Mouse (Mus musculus) NIH3T3 (cell line): ENCODE data around the gene Card14.
"Not testable (repeated sequence)": the region's sequence is repeated elsewhere in the genome, so short reads cannot be mapped to it uniquely, and the experiment has no call there.

Experiments
- DNase-seq: peaks from one replicate; pipeline ENCODE4 v3.0.0-alpha.2; 2012; ENCODE audit warnings: low read depth

Card14 gene

DNA sequence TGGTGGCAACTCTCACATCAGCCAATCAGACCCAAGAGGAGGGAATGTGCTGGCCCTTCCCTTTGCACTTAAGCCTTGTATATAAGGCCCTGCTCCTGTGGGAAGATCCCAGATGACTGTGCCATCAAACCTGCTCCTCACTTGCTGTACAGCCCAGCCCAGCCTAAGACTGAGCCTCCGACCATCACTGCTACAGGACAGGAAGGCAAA, at the start of gene Card14:
Card14 (plus strand) TSS at position 111 of the 210 bp plus-strand sequence.
- DNase-seq: no peak

DNA sequence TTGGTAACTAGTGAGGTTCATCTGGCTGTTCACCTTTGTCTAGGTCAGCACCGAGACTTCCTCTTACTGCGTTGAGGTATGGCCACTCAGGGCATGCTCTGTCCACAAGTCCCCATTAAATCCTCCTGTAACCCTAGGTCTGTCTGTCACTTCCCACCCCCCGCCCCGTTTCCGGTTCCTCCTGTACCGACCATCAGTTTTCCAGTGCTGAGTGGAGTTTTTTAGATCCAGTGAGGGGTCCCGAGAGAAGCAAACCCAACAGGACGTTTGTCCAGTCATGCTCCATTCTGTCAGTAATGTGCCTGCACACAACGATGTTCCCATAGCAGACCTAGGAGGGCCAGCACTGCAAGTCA, 49.4 kb upstream of the Card14 start:
- DNase-seq: no peak

DNA sequence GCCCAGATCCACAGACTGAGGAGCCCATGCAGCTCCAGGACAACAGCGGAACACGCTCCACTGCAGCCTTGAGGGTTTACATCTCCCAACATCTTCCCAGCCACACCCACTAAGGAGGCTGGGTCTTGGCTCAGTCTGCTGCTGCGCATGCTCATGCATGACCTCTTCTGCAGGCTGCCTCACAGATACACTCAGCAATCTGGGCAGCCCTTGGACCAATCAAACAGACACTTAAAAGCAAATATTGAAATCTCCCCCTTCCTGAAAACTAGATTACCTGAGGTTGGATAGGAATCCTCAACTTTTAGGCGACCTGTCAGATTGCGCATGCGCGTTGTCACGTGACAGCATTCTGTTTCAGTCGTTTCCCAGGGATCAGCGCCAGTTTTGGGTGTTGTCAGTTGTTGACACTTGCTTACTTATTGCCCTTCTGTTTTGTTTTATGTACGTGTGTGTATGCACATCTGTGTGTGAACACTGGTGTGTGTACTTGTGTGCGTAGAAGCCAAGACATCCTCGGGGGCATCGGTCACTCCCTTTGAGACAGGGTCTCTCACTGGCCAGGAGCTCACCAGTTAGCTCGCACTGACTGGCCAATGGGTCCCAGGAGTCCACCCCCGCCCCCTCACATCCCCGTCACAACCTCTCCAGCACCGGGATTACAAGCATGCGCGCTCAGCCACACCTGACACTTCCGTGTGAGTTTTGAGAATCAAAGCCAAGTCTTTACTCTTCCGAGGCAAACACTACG, 48.8 kb upstream of the Card14 start:
- DNase-seq: peak; percentile 22

DNA sequence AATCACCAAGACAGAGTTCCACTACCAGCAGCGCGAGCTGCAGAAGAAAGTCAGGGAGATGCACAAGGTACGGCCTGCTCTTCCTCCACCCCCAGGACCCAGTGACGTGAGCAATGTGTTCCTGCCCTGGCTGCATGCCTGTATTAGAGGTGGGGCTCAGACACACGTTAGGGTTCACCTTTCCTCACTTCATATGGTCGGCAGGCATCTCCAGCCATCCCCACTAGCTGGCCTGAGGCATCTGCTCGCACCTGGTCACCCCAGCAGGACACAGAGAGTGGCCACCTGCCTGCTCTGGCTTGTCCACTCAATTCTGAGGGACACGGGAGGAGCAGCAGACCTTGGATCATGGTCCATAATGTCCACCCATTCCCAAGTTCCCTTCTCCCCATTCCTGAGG, 47.6 kb upstream of the Card14 start:
- no peak for DNase-seq

DNA sequence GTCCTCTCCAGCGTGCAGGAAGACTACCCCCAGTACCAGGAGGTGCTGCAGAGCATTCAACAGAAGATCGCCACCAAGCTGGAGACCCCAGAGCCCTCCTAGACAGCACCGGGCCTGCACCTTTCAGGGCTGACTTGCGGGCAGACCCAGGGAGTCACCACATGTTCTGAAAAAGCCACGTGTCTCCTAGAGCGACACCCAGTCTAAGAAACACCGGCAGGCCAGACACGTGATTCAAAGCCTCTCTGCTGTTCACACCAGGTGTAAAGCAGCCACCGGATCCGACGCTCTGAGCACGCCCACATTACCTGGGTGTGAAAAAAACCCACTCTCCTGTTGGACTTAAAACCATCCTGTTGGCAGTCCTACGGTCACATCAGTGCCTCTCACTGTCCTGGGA, 43.2 kb upstream of the Card14 start:
- DNase-seq: no peak

DNA sequence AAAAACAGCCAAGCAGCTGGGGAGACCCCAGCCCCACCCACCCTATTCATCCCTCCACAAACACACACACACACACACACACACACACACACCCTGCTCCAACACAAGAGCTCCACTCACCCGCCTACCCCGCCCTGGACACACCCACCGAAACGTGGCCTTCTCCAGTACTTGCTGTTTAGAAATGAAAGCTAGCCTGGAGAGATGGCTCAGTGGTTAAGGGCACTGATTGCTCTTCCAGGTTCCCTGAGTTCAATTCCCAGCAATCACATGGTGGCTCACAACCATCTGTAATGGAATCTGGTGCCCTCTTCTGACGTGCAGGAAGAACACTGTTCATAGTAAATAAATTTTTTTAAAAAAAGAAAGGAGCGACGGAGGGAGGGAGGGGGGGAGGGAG, 41.8 kb upstream of the Card14 start:
- DNase-seq: peak; percentile 11

DNA sequence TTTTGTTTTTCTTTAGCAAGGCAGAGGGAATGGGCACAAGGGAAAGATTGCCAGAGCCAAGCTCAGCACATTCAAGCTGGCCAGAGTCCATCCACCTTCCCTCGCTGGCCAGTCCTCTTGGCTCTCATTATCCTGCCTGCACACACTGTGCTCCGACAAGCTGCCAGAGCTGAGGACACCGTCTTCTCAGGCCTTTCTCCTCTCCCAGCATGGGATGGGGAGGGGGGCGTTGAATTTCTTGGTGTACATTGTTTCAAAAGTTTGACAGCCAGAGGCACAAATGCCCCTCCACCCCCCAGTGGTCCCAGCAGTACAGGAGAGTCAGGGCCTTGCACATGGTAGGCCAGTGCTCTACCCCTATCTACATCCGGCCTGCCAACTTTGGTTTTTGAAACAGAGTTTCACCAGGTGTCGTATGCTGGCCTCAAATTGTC, 40.3 kb upstream of the Card14 start:
- peak; percentile 51 for DNase-seq

DNA sequence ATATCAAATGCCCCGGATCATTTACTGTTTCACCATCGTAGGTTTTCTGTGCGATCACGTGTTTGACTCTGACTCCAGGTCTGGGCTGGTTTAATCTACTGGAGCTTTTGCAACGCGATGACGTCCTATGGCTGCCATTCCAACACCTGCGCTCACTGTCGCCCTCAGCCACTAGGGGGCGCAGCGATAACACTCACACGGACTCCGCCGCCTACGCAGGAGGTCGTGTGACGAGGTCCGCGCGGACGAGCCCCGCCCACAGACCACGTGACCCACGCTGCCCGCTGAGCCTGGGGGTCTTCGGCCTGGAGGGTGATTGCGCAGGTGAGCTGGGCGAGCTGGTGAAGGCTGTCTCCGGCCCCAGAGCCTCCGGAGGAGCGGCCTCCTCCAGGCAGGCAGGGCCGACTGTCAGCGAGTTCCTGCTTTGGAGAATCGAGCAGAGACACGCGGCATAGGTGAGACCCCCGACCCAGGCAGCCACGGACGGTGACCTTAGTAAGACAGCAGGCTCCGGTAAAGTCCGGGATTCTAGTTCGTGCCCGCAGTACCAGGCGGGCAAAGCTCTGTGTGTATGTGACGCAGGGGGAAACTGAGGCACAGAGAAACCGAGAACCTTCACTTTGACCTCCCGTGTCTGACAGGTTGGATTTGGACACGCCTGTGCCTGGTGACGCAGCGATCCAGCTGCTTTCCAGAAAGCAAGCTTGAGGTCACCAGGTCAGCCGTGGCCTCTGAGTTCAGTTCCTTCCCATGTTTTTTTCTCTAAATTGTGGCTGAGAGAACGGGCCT, 39.6 kb upstream of the Card14 start, which contains the start of gene Gaa:
Gaa (plus strand) TSS at position 120 of the 789 bp plus-strand sequence.
- DNase-seq: peak; percentile 99

DNA sequence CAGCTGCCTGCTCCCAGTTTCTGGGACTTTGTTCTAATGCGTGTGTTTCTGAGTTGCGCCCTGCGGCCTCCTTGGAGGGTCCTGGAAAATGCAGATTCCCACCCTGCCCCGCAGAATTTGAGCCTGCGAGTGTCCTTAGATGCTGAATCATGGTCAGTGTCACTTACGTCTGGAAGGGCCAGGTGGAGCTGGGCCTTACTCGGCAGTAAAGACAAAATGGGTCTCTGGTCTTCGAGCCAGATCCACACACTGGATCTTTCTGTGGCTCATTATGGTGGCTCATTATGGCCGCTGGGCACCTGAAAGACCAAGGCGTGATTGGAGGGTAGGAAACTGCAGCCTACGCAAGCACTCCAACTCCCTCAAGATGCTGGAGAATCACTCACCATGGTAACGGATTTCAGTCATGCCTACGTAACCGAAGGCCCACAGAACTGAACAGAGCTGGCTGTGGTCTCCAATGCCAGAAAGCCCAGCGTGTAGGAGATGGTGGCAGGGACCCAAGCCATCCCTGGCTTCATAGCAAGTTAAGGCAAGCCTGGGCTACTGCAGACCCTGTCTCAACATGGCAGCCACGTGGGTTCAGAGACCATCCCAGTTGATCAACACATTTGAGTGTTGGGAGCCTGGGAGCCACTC, 38.9 kb upstream of the Card14 start:
- DNase-seq: no peak

DNA sequence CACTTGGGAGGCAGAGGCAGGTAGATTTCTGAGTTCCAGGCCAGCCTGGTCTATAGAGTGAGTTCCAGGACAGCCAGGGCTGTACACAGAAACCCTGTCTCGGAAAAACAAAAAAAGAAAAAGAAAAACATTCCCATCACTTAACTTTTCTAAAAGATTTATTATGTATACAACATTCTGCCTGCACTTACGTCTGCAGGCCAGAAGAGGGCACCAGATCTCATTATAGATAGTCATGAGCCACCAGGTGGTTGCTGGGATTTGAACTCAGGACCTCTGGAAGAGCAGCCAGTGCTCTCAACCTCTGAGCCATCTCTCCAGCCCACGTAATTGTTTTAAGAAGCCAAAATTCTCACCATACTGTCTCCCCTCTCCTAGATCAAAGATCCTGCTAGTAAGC, 35.1 kb upstream of the Card14 start:
- DNase-seq: peak; percentile 25

DNA sequence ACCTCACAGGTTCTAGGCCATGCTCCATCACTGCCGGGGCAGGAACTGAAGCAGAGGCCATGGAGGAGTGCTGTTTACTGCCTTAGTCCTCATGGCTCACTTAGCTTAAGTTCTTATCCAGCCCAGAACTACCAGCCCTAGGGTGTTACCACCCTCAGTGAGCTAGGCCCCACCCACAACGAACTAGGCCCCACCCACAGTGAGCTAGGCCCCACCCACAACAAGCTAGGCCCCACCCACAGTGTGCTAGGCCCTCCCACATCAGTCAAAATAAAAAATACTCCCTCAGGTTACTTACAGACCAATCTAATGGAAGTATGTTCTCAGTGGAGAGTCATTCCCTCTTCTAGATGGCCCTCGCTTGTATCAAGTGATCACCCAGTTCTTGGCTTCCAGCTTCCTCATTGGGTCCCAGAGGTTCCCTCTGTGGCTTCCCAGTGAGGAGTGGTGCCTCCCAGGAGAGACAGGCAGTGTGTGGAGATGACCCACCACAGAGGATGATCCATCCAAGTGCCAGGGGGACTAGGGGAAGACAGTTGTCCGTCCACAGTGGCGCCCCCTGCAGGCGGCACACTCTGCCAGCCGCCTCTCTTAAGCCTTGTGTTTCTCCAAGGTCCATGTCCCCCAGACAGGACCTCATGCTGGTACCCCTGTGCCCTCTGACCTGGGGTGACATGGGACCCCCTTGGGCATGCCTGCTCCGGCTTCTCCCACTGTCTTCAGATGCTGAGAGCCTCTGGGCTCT, 34.2 kb upstream of the Card14 start:
- DNase-seq: peak; percentile 35

DNA sequence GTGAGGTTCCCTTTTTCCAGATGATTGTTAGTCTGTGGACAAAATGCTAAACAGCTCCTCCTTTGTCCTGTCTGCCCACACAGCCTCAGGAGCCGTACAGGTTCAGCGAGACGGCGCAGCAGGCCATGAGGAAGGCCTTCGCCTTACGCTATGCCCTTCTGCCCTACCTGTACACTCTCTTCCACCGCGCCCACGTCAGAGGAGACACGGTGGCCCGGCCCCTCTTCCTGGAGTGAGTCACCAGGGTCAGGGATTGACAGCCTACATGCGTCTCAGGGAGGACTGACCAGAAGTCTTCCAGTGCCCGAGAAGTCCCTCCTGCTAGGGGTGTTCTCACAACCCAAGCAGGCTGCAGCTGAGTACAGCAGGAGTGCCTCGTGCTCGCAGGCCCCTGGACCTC, 26.5 kb upstream of the Card14 start:
- no peak for DNase-seq

DNA sequence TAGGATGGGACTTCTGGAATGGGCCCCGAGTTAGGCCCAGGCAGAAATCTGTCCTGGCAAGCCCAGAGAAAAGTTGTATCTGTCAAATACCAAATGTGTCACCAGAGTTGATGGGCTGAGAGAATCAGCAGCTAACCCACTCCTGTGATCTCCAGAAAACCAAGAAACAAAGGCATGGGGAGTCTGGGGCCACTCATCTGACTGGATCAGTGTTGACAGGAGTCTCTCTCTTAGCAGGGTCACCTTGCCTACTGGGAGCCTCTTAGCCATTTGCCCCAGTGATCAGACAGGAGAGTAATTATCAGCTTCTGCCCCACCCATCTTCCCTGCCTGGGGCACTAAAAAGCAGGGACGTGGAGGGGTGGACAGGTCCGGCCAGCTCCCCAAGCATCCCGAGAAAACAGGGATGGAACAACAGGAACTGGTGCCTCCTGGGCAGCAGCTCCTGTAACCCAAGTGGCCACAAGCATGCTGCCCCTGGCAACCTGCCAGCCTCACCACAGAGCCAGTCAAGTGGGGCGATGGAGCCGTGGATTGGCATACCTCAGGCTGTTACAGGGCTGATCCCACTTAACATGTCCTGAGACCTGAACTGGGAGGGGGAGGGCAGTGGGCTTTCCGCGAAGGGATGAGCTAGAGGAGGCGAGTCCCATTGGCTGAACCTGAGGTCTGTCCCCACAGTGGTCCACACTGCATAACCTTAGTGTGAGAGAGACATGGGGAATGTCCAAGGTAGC, 21.6 kb upstream of the Card14 start:
- peak; percentile 60 for DNase-seq

DNA sequence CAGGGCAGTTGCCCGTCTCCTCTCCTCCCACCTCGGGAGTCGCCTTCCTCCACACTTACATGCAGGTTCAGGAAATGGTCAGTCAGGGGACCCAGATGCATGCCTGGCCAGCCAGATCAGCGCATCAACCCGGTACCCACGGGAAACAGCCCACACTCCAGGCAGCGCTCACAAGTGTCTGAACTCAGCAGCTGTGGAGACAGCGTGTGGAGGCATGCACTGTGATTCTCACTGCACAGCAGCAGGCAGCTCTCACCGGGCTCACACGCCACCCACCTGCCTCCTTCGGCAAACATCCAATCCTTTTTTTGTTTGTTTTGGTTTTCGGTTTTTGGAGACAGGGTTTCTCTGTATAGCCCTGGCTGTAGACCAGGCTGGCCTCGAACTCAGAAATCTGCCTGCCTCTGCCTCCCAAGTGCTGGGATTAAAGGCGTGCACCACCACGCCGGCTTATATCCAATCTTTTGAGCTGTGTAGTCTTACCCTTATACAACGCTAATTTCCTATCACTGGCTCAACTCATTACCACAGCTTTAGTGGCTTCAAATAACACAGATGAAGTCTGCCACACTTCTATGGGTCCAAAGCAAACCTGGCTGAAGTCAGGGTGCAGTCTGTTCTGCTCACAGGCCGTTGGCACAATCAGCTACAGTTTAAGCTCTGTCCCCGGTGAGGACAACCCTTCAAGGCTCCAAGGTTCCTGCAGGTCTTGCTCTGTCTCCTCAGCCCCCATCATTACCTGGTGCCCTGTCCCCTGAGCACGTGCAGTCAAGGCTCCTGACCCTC, 20.2 kb upstream of the Card14 start:
- no peak for DNase-seq

DNA sequence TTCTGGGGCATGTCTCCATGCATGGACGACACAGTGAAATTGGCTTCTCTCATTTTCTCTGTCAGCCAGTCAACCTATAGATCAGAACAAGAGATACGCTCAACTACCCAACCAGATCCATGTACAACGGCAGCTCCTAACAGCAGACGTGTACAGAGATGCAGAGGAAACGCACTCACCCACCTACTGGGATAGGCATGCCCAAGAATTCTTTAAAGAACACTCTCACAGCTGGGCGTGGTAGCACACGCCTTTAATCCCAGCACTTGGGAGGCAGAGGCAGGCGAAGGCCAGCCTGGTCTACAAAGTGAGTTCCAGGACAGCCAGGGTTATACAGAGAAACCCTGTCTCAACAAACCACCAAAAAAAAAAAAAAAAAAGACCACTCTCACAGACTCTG, 14.7 kb upstream of the Card14 start:
- DNase-seq: not testable (repeated sequence)

DNA sequence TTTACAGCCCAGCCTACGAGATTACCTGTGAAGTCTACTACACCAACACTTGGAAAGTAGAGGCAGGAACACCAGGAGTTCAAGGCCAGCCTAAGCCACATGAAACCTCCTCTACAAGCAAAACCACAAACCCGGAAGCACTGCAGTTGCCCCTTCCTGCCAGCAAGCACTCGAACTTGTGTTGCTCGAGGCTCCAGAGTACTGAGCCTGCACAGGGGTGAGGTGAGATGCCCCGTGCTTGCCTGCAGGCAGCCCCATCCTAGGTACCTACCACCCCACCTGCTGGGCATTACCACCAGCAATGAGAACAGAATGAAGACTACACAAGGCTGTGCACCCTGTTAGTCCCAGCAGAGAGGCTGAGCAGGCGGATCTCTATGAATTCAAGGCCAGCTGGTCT, 9.6 kb upstream of the Card14 start:
- DNase-seq: no peak

DNA sequence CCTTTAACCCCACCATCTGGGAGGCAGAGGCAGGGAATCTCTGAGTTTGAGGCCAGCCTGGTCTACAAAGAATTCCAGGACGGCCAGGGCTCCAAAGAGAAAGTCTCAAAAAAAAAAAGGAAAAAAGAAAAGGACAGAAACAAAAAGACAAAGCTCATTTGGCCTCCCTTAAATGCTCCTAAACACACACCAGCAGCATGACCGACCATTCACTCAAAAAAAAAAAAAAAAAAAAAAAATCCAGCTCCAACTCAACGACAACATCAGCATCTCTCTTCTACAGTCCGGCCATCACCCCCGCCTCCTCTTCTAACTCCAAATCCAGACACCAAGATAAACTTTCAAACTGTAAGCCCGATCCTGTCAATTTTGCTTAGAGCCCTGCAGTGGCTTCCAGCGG, 8.7 kb upstream of the Card14 start:
- no peak for DNase-seq

DNA sequence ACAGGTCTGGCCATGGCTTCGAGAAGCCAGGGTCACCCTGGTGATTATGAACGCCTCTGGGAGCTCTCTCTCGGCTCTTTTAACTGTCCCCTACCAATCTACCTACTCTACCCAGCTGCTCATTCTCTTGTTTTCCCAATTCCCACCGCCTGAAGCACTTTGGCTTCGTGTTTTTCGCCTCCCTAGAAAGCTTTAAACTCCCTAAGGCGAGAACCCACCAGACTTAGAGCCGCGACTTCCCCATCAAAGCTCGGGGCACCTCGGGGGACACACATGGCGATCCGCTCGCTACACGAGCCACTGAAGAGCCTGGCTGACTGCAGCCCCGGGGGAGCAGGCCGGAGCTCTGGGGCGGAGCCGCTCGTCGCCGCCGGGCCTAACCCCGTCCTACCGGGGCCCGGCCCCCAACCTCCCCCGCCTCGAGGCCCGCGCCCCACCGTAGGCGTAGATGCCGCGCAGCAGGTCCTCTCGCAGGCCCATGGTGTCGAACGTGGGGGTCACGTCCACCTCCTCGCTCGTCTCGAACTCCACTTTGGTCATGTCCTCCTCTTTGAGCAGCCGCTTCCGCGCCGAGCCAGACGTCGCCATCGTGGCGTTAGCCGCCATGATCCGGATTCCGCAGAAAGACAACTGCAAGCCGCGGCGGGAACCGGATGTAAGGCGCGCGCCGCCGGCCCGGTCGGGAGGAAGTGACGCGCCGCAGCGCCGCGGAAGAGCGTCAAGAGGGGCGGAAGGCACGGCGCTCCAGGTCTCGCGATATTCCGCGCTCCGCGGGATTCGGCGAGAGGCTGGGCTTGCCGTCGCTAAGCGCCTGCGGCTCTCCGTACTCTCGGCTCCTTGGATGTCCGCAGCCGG, 8.0 kb upstream of the Card14 start, which contains the start of gene Eif4a3:
Eif4a3 (minus strand) TSS at position 699 of the 855 bp plus-strand sequence.
- peak; percentile 99 for DNase-seq

DNA sequence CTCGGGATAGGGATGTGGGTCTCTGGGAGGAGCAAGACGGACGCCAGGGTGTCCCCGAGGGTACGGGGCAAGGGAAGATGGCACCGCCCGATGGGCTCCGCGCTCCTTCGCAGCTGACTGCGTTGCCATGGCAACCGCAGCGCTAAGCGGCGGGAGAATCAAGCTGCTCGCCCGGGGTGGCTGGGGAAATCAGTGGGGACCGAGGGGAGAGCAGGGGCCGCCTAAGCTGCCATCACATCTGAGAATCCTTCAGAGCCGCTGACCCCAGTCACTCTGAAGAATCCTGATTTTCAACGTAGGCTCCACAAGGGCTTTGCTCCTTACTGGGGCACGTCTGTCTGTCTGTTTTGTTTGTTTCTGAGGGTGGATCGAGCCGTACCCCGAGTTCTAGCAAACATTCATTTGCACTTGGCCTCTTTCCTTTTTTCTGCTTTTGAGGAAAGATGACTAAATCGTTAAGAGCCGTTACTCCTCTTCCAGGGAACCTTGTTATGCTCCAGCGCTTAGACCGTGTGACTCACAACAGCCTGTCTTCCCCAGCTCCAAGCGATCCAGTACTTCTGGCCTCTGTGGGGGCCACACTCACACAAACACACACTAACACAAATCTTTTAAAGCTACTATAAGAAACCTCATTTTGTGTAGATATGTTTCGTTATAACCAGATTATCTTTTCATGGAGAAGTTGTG, 7.2 kb upstream of the Card14 start:
- DNase-seq: peak; percentile 70
